Mouse (Mus musculus): ENCODE data around the gene Nim1k. TPM values are rescaled to one million over a fixed set of nuclear protein-coding genes. Genes with fewer than 3 reads are reported as not detected.
A peak's percentile ranks its signal among the peaks of the same experiment; 100 is the strongest.
"Not testable (repeated sequence)": the region's sequence is repeated elsewhere in the genome, so short reads cannot be mapped to it uniquely, and the experiment has no call there.

The Nim1k gene
- total RNA-seq, 2 experiments from 2014 or later, result 0.98 to 1.4 TPM

- no peak for DNase-seq
Observed at GRCm38 (mm10) chr13:119727608-119728387, 27.9 kb downstream of the Nim1k start.

DNA sequence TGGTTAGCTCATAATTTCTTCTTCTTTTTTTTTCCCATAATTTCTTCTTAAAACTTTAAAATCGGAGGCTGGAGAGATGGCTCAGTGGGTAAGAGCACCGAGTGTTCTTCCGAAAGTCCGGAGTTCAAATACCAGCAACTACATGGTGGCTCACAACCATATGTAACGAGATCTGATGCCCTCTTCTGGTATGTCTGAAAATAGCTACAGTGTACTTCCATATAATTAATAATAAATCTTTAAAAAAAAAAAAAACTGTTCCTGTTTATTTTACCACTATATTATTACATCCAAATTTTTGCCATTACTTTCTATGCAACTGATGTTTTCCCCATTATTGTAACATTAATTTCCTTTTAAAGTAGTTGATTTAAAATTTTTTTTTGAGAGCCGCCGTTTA, 31.1 kb downstream of the Nim1k start:
- no peak for DNase-seq

- DNase-seq, result peak in 1 of 2 experiments; percentile 7
Observed at GRCm38 (mm10) chr13:119723368-119723767, 32.3 kb downstream of the Nim1k start.

- no peak for DNase-seq
Observed at GRCm38 (mm10) chr13:119722447-119722846, 33.2 kb downstream of the Nim1k start.

DNA sequence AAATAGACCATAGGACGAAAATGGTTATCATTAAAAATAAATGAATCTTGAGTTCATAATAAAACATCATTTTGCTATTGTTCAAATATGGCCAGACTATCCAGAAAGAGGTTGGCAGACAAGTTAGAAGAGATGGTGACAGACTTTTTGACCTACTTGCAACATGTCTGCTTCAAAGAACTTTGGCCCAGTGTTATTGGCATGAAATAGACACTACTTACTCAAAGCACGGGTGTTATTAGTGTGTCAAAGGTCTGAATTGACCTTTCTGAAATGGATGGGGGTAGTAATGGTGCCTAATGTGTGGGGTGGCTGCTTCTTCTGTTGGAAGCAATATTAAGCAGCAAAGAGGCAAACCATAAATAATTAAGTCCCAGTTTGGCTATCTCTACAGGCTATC, 39.6 kb downstream of the Nim1k start:
- no peak for DNase-seq

DNA sequence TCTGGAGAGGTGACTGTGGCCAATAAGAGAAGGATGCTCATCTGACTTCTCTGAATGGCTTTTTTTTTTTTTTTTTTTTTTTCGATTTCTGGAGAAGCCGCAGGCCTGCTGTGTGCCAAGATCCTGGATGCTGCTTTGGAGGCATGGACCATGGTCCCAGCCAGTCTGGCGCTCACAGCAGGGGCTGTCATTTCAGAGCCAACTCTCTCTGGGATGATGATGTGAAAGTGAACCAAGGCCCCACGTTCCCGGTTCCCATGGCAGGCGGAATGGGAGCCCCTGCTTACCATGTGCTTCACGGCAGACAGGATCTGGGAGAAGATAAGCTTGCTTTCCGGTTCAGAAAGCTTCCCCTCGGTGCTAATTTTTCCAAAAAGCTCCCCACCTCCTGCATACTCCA, 41.9 kb downstream of the Nim1k start:
- DNase-seq, result no peak

- DNase-seq, result no peak
Observed at GRCm38 (mm10) chr13:119713107-119713787, 42.4 kb downstream of the Nim1k start.

DNA sequence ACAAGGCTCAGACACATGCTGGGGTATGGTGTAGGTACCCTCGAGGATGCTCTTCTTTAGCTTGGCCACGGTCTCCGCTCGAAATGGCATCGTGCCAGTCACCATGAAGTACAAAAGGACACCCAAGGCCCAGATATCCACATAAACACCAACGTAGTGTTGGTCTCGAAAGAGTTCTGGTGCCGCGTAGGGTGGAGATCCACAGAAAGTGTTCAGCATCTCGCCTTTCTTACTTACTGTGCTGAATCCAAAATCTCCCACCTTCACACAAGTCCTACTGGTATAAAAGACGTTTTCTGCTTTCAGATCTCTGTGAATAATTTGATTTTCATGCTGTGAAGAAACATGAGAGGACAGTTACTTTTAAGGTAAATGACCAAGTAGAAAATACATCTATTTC, 43.2 kb downstream of the Nim1k start:
- no peak for DNase-seq

DNA sequence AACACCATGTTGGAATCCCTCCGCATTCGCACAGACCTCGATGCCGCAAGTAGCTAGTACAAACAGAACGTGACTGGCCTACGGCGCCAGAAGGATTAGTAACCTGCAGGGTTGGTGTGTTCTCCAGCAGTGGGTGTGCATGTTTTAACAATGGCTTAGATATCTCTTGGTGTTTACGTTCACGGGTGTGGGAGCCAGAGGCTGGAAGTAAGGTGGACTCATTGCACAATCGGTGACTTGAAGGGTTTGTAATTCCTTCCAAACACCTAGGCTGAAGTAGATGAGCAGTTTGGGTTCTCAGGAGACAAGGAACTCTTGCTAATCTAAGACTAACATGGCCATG, 45.4 kb downstream of the Nim1k start:
- no peak for DNase-seq

DNA sequence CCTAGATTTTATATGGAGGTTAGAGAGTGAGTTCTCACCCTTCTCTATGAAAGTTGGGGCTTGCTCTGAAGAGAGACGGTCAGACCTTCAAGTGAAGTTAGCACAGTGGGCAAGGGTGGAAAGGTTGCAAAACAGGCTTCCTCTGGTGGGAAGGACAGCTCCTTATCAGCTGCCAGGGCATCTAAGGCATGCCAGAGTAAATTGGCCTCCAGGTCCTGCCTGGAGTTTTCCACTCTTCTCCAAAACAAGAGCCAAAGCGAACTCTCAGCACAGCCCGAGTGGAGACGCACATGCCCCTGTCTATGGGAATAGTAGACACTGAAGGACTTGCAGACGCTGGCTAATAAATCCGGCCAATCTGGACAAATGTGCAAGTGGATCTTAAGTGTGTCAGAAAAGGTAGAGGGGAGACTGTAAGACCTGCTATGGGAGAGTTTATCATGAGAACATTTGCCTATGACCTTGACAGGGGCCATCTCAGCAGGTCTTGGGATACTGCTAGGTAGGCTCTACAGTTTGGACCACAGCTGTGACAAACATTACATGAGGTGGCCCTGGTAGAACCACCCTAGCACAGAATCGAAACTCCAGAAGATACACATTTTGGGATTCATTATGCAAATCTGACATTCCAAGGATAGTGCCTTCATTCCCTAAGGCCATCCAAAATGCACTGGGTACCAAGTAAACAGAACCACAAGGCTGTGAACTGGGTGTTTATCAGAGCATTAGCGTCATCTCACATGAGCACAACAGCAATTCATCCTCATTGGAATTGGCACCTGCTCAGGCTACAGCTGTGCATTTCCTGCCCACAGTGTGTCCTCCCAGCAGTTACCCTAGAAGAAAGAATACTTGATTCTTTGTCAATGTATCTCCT, 46.1 kb downstream of the Nim1k start:
- peak in 1 of 2 experiments; percentile 9 for DNase-seq

- DNase-seq, result no peak
Observed at GRCm38 (mm10) chr13:119708941-119709340, 46.7 kb downstream of the Nim1k start.

DNA sequence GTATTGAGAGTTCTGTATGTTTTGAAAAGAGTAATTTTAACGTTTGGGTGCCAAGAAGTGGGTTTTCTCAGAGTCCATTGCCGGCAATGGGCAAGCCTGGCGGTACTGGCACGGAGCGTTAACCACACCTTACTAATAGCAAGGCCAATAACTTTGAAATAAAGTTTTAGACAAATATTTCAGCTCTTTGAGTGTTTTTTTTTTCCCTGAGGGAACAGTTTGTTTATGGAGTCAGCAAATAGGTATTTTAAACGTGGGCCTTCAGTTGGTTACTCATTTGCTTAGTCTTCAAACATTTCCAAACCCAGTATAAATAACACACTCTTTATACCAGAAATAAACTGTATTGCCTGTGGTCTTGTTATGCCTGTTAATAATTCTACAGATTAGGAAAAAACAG, 47.8 kb downstream of the Nim1k start:
- DNase-seq, result no peak

GRCm38 (mm10) chr13:119706953-119707352, 48.7 kb downstream of the Nim1k start:
- no peak for DNase-seq

- DNase-seq, result not testable (repeated sequence)
Observed at GRCm38 (mm10) chr13:119706278-119706880, 49.3 kb downstream of the Nim1k start.

GRCm38 (mm10) chr13:119704280-119704679, 51.4 kb downstream of the Nim1k start:
- DNase-seq, result no peak

GRCm38 (mm10) chr13:119698436-119698835, 57.2 kb downstream of the Nim1k start:
- no peak for DNase-seq

GRCm38 (mm10) chr13:119696496-119696895, 59.2 kb downstream of the Nim1k start:
- DNase-seq, result no peak

GRCm38 (mm10) chr13:119695676-119696075, 60.0 kb downstream of the Nim1k start:
- no peak for DNase-seq

GRCm38 (mm10) chr13:119691958-119692357, 63.7 kb downstream of the Nim1k start:
- DNase-seq, result not testable (repeated sequence)

- no peak for DNase-seq
Observed at GRCm38 (mm10) chr13:119690876-119691620, 64.6 kb downstream of the Nim1k start.

GRCm38 (mm10) chr13:119690039-119690728, 65.5 kb downstream of the Nim1k start, which contains the start of gene Hmgcs1:
Gene Hmgcs1 (plus strand): TSS chr13:119690379.
- peak; percentile 98 to 100 for DNase-seq

Measured in heart, adult 18-20 months (tissue).